Mouse (Mus musculus) thymus, adult 2 months (tissue): Measurements from ENCODE around the gene Spns1.

Source experiments
- CTCF ChIP-seq: fragments of 200-500 bp; IDR thresholded peaks from 2 replicates; pipeline ENCODE4 v1.5.1; 2012; ENCODE audit warnings: mild to moderate bottlenecking, control low read depth, low read length, moderate library complexity, borderline replicate concordance; ENCODE audit not compliant: control insufficient read depth, poor library complexity, insufficient read depth; ENCODE audit errors: extremely low read depth
- POLR2A ChIP-seq: fragments of 200-500 bp; IDR thresholded peaks from 2 replicates; pipeline ENCODE4 v1.6.1; 2012; ENCODE audit warnings: mild to moderate bottlenecking, low read length, control low read depth, moderate library complexity; ENCODE audit not compliant: control insufficient read depth, poor library complexity, insufficient read depth; ENCODE audit errors: extremely low read depth

- no peak for TF ChIP-seq CTCF
- TF ChIP-seq POLR2A: no peak
Measured at GRCm38 (mm10) chr7:126359049-126359448, 18.2 kb downstream of the Spns1 start.
